Mouse (Mus musculus) MEL (cell line): ENCODE results near the gene Mosmo.

Experiments
- CHD2 ChIP-seq: IDR thresholded peaks from 2 replicates; pipeline ENCODE4 v1.6.1; 2011; ENCODE audit warnings: low read length, improper control_type of control experiment
- CTCF ChIP-seq, 3 experiments: IDR thresholded peaks in 2 of 3; conservative IDR thresholded peaks in 1 of 3; 2 replicates each; pipeline ENCODE4 v1.5.1; 2011 to 2012; ENCODE audit warnings: low read length in 3 of 3, low read depth in 2 of 3, mild to moderate bottlenecking in 2 of 3, improper control_type of control experiment in 1 of 3, inconsistent platforms in 1 of 3, mixed read lengths in 1 of 3, moderate library complexity in 1 of 3; ENCODE audit not compliant: control insufficient read depth in 1 of 3, insufficient read depth in 1 of 3, poor library complexity in 1 of 3, severe bottlenecking in 1 of 3
- E2F4 ChIP-seq: IDR thresholded peaks from 2 replicates; pipeline ENCODE4 v1.6.1; 2011; ENCODE audit warnings: low read depth, low read length, improper control_type of control experiment, borderline replicate concordance
- ELF1 ChIP-seq: IDR thresholded peaks from 2 replicates; pipeline ENCODE4 v1.6.1; 2014; ENCODE audit warnings: low read depth, mild to moderate bottlenecking, inconsistent platforms, low read length, improper control_type of control experiment, moderate library complexity
- EP300 ChIP-seq, 2 experiments: IDR thresholded peaks; 2 replicates each; pipeline ENCODE4 v1.6.1; 2011; ENCODE audit warnings: improper control_type of control experiment in 2 of 2, low read length in 2 of 2, low read depth in 1 of 2, mild to moderate bottlenecking in 1 of 2
- GATA1 ChIP-seq: IDR thresholded peaks from 2 replicates; pipeline ENCODE4 v1.6.1; 2011; ENCODE audit warnings: low read depth, low read length, improper control_type of control experiment
- HCFC1 ChIP-seq: IDR thresholded peaks from 2 replicates; pipeline ENCODE4 v1.6.1; 2012; ENCODE audit warnings: low read depth, mild to moderate bottlenecking, inconsistent platforms, low read length, improper control_type of control experiment, moderate library complexity
- MAX ChIP-seq: IDR thresholded peaks from 2 replicates; pipeline ENCODE4 v1.6.1; 2011; ENCODE audit warnings: low read length, improper control_type of control experiment
- POLR2A ChIP-seq, 2 experiments: IDR thresholded peaks; 2 replicates each; pipeline ENCODE4 v1.6.1; 2011 to 2012; ENCODE audit warnings: low read length in 2 of 2, mild to moderate bottlenecking in 2 of 2, control low read depth in 1 of 2, improper control_type of control experiment in 1 of 2, low read depth in 1 of 2, moderate library complexity in 1 of 2; ENCODE audit not compliant: control insufficient read depth in 1 of 2, insufficient read depth in 1 of 2, poor library complexity in 1 of 2
- SIN3A ChIP-seq: IDR thresholded peaks from 2 replicates; pipeline ENCODE4 v1.6.1; 2012; ENCODE audit warnings: low read length, improper control_type of control experiment, inconsistent platforms
- UBTF ChIP-seq: IDR thresholded peaks from 2 replicates; pipeline ENCODE4 v1.6.1; 2012; ENCODE audit warnings: low read depth, mild to moderate bottlenecking, inconsistent platforms, low read length, improper control_type of control experiment, moderate library complexity, borderline replicate concordance; ENCODE audit not compliant: insufficient read depth
- USF2 ChIP-seq, 2 experiments: IDR thresholded peaks; 2 replicates each; pipeline ENCODE4 v1.6.1; 2011 to 2012; ENCODE audit warnings: improper control_type of control experiment in 2 of 2, low read length in 2 of 2, borderline replicate concordance in 1 of 2, inconsistent platforms in 1 of 2, low read depth in 1 of 2, mild to moderate bottlenecking in 1 of 2; ENCODE audit not compliant: insufficient read depth in 1 of 2
- ZMIZ1 ChIP-seq: IDR thresholded peaks from 2 replicates; pipeline ENCODE4 v1.6.1; 2012; ENCODE audit warnings: low read depth, mild to moderate bottlenecking, inconsistent platforms, low read length, improper control_type of control experiment, moderate library complexity

- TF ChIP-seq POLR2A (IDR thresholded peaks at IDR 0.05; ENCODE audit: control insufficient read depth in 1 of 2, insufficient read depth in 1 of 2, low read depth in 1 of 2, low read length in 2 of 2, poor library complexity in 1 of 2) (no peak), EP300 (IDR thresholded peaks at IDR 0.05; ENCODE audit: low read depth in 1 of 2, low read length in 2 of 2) (no peak), CTCF (IDR thresholded peaks at IDR 0.05 in 2 of 3, conservative IDR thresholded peaks at IDR 0.05 in 1 of 3; ENCODE audit: control insufficient read depth in 1 of 3, insufficient read depth in 1 of 3, low read depth in 2 of 3, low read length in 3 of 3, poor library complexity in 1 of 3, severe bottlenecking in 1 of 3) (peak; percentile 29 to 72 (median 41)), ELF1 (no peak), CHD2 (no peak), GATA1 (no peak), UBTF (no peak), USF2 (IDR thresholded peaks at IDR 0.05; ENCODE audit: borderline replicate concordance in 1 of 2, insufficient read depth in 1 of 2, low read depth in 1 of 2, low read length in 2 of 2) (no peak), E2F4 (no peak), MAX (peak; percentile 25; the same call in 1 of the 2 replicates), HCFC1 (no peak), ZMIZ1 (no peak), SIN3A (no peak)
Measured at GRCm38 (mm10) chr7:120632518-120632917, 44.9 kb upstream of the Mosmo start.
